Mouse (Mus musculus) CD4-positive, CD25-positive, alpha-beta regulatory T cell, adult 2 months (primary cell): Measurements from ENCODE around the gene P2rx2.

Experiments
- DNase-seq: peaks from one replicate; pipeline ENCODE4 v3.0.0-alpha.2; 2012; ENCODE audit warnings: low read depth, low spot score

The P2rx2 gene

DNA sequence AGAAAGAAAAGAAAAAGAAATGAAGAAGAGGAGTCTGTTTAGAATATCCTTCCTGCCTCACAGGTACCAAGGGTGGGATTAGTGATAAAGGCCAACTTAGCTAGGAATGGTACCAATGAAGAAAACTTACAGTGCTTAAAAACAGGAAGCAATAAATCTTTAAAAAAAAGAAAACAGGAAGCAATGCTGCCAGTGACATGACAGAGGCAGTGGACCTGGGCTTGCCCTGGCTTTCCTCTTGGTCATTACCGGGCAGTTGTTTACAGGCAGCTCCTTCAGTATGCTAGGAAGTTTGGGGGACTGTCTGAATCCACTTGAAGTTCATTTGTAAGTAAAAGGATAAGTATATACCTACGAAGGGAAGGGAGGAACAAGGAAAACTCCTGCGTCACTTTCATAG, 12.5 kb downstream of the P2rx2 start:
- no peak for DNase-seq

DNA sequence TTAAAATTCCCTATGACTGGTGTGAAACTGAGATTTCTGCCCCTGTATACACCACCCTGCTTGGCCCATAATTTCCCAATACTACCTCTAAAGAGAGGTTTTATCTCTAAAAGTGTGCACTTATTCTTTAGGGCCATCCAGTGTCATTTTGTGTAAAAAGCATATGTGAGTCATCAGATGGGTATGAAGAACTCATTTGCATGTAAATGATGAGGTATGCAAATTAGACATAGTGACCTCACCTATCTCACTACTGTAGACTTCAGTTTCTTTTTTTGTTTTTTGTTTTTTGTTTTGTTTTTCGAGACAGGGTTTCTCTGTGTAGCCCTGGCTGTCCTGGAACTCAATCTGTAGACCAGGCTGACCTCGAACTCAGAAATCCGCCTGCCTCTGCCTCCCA, 29.9 kb downstream of the P2rx2 start:
- no peak for DNase-seq

DNA sequence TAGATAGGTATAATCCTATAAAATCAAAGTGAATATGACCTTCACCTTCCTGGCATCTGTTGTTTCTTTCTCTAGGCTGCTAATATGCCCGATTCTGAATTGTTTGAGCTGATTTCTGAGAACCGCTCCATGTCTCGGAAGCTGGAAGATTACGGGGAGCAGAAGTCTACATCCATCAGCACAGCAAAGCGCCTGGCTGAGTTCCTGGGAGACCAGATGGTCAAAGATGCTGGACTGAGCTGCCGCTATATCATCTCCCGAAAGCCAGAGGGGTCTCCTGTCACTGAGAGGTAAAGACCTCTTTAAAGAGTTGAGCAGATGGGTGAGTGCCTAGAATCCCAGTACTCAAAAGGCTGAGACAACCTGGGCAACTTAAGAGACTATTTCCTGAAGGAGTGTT, 34.2 kb downstream of the P2rx2 start:
- DNase-seq: no peak

- DNase-seq: peak; percentile 7
Measured at GRCm38 (mm10) chr5:110300591-110300990, 42.4 kb downstream of the P2rx2 start.

- no peak for DNase-seq
Measured at GRCm38 (mm10) chr5:110296637-110297036, 46.4 kb downstream of the P2rx2 start.

- no peak for DNase-seq
Measured at GRCm38 (mm10) chr5:110291649-110292048, 51.4 kb downstream of the P2rx2 start.
